Mouse (Mus musculus) MEL (cell line): ENCODE data around the gene Kcnc4.

Experiments
- CTCF ChIP-seq, 3 experiments: IDR thresholded peaks in 2 of 3; conservative IDR thresholded peaks in 1 of 3; 2 replicates each; pipeline ENCODE4 v1.5.1; 2011 to 2012; ENCODE audit warnings: low read length in 3 of 3, low read depth in 2 of 3, mild to moderate bottlenecking in 2 of 3, improper control_type of control experiment in 1 of 3, inconsistent platforms in 1 of 3, mixed read lengths in 1 of 3, moderate library complexity in 1 of 3; ENCODE audit not compliant: control insufficient read depth in 1 of 3, insufficient read depth in 1 of 3, poor library complexity in 1 of 3, severe bottlenecking in 1 of 3
- ETS1 ChIP-seq: IDR thresholded peaks from 2 replicates; pipeline ENCODE4 v1.6.1; 2012; ENCODE audit warnings: low read depth, mild to moderate bottlenecking, inconsistent platforms, low read length, improper control_type of control experiment, moderate library complexity
- GATA1 ChIP-seq: IDR thresholded peaks from 2 replicates; pipeline ENCODE4 v1.6.1; 2011; ENCODE audit warnings: low read depth, low read length, improper control_type of control experiment
- POLR2A ChIP-seq, 2 experiments: IDR thresholded peaks; 2 replicates each; pipeline ENCODE4 v1.6.1; 2011 to 2012; ENCODE audit warnings: low read length in 2 of 2, mild to moderate bottlenecking in 2 of 2, control low read depth in 1 of 2, improper control_type of control experiment in 1 of 2, low read depth in 1 of 2, moderate library complexity in 1 of 2; ENCODE audit not compliant: control insufficient read depth in 1 of 2, insufficient read depth in 1 of 2, poor library complexity in 1 of 2
- SIN3A ChIP-seq: IDR thresholded peaks from 2 replicates; pipeline ENCODE4 v1.6.1; 2012; ENCODE audit warnings: low read length, improper control_type of control experiment, inconsistent platforms

DNA sequence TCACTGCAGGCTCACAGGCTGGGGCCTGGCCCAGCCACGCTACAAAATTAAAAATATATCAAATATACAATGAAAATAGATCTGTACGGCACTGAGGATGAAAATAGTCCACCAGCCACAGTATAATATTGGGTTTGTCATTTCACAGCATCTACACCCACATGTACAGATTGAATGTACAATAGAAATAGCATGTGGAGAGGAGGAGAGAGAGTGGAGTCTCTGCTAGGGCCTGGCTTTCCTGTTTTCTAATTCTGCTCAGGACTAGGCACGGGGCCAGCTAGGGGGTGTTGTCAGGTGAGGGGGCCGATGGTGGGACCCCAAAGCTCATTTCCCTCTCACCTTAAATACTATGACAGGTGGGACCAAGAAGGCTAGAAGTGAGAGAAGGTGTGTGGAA is 9.7 kb upstream of the Kcnc4 start:
- no peak for TF ChIP-seq CTCF (IDR thresholded peaks at IDR 0.05 in 2 of 3, conservative IDR thresholded peaks at IDR 0.05 in 1 of 3; ENCODE audit: control insufficient read depth in 1 of 3, insufficient read depth in 1 of 3, low read depth in 2 of 3, low read length in 3 of 3, poor library complexity in 1 of 3, severe bottlenecking in 1 of 3)
- TF ChIP-seq ETS1, result no peak
- TF ChIP-seq POLR2A (IDR thresholded peaks at IDR 0.05; ENCODE audit: control insufficient read depth in 1 of 2, insufficient read depth in 1 of 2, low read depth in 1 of 2, low read length in 2 of 2, poor library complexity in 1 of 2), result no peak
- TF ChIP-seq SIN3A, result no peak
- TF ChIP-seq GATA1, result no peak
